Mouse (Mus musculus) midbrain, postnatal 0 days (tissue): ENCODE results near the gene Fam71e1. TPM values are rescaled to one million over a fixed set of nuclear protein-coding genes. Genes with fewer than 3 reads are reported as not detected.

Experiments
- ATAC-seq: fragments of 200-750 bp; cut with Nextera tagmentation; 2 replicates; pipeline ENCODE4 v1.8.0; 2017; ENCODE audit warnings: moderate number of reproducible peaks, mild to moderate bottlenecking, moderate TSS enrichment, moderate library complexity; ENCODE audit not compliant: low FRiP score
- DNase-seq: peaks from one replicate; pipeline ENCODE4 v3.0.0-alpha.2; 2015; ENCODE audit warnings: low spot score
- H3K27ac ChIP-seq: fragments of 300-500 bp; sonication (generic); 2 replicates; pipeline ENCODE4 v1.5.1; 2014; ENCODE audit warnings: low read depth, mild to moderate bottlenecking, low read length, mixed read lengths
- H3K27me3 ChIP-seq: fragments of 300-500 bp; sonication (generic); 2 replicates; pipeline ENCODE4 v1.6.1; 2014; ENCODE audit warnings: low read length, control low read depth, mixed read lengths; ENCODE audit not compliant: insufficient read depth
- H3K36me3 ChIP-seq: fragments of 300-500 bp; sonication (generic); 2 replicates; pipeline ENCODE4 v1.6.1; 2014; ENCODE audit warnings: low read length, control low read depth, mixed read lengths; ENCODE audit not compliant: insufficient read depth
- H3K4me1 ChIP-seq: fragments of 300-500 bp; sonication (generic); 2 replicates; pipeline ENCODE4 v1.6.1; 2014; ENCODE audit warnings: mild to moderate bottlenecking, control low read depth, antibody characterized with exemption, low read length, mixed read lengths; ENCODE audit not compliant: insufficient read depth
- H3K4me2 ChIP-seq: fragments of 300-500 bp; sonication (generic); 2 replicates; pipeline ENCODE4 v1.6.1; 2014; ENCODE audit warnings: low read depth, mild to moderate bottlenecking, low read length, mixed read lengths; ENCODE audit not compliant: poor library complexity, severe bottlenecking
- H3K4me3 ChIP-seq: fragments of 300-500 bp; sonication (generic); 2 replicates; pipeline ENCODE4 v1.5.1; 2014; ENCODE audit warnings: low read depth, mild to moderate bottlenecking, low read length, moderate library complexity
- H3K9ac ChIP-seq: fragments of 300-500 bp; sonication (generic); replicated peaks from 2 replicates; pipeline ENCODE4 v1.6.1; 2014; ENCODE audit warnings: mild to moderate bottlenecking, low read length, moderate library complexity, mixed read lengths; ENCODE audit not compliant: poor library complexity, severe bottlenecking
- H3K9me3 ChIP-seq: fragments of 300-500 bp; sonication (generic); 2 replicates; pipeline ENCODE4 v1.6.1; 2016; ENCODE audit warnings: low read length, control low read depth
- CTCF ChIP-seq: IDR thresholded peaks from 2 replicates; pipeline ENCODE4 v1.5.1; 2016; ENCODE audit warnings: antibody characterized with exemption, mild to moderate bottlenecking
- WGBS: fragments of 180-500 bp; shearing (Covaris S2); extraction: QIAGEN DNeasy Blood & Tissue Kit; methylation state at CpG from one replicate; pipeline ENCODE4 v1.1.7; 2014; 5-methylcytosine and 5-hydroxymethylcytosine counted together
- microRNA-seq: library from miRNA; unstranded; fragments of <30 nt; microRNA quantifications from one replicate; pipeline ENCODE4, GENCODE M21; 2016; ENCODE audit warnings: borderline number of aligned reads
- polyA plus RNA-seq: library from polyadenylated mRNA; unstranded; fragments of >200 nt; fragmentation: Nextera tagmentation; extraction: Ambion mirVana; gene quantifications from 2 replicates; pipeline ENCODE4 v1.2.1, GENCODE M21; 2015
- total RNA-seq: library from RNA; depleted of rRNA; stranded (reverse); fragments of >200 nt; gene quantifications from 2 replicates; pipeline ENCODE4 v1.2.3, GENCODE M21; 2014; rRNA removed

Fam71e1 gene
- total and polyA plus RNA-seq, 2 experiments from 2014 or later = 18.5 to 27.7 TPM

DNA sequence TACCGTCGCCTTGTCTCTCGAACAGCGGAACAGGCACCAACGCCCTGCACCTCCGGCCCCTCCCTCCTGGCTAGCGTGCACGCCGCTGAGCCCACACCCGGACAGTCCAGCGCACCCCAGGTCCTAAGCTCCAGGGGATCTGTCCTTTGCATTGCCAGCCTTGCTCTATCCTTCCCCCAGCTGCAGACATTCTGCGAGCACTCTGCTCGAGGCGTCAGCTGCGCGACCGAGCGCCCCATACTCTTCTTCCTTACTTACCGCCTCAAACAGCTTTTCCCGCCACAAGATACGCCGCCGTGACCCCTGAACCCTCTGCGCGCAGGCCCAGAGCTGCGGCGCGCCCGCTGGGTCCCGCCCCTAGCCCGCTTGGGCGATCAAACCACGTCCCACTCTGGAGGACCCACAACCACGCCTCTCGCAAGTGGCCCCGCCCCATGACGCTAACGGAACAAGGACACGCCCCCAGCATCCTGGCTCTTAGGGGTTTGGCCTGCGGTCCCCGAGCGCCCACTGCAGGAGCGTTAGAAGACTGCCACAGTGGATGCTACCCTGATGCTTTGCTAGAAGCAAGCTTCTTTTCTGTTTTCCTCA is 52.2 kb downstream of the Fam71e1 start, which contains the start of gene Pold1:
Pold1 (minus strand) TSS at position 353 of the 591 bp plus-strand sequence.
- H3K27me3 ChIP-seq = no peaks in the 10 kb centered on the region
- under 1% methylated on average over 43 of the region's 43 CpGs for WGBS
- peak within 1 kb of the TSS; percentile 94 for H3K4me2 ChIP-seq
- TF ChIP-seq CTCF = peak; percentile 90
- H3K4me1 ChIP-seq = 0 out of 2 replicates have a peak, but pooled peaks cover 13% of the 10 kb centered on the region
- DNase-seq (peak; percentile 99), ATAC-seq (peak; percentile 90)
- no peaks in the 10 kb centered on the region for H3K9me3 ChIP-seq
- peak within 1 kb of the TSS; percentile 50 for H3K4me3 ChIP-seq
- H3K36me3 ChIP-seq = peaks cover 19% of the 10 kb centered on the region
- peak within 1 kb of the TSS; percentile 44 for H3K9ac ChIP-seq
- peak within 1 kb of the TSS; percentile 26; the same call in 1 of the 2 replicates for H3K27ac ChIP-seq

- no peak overlapping the region for H3K4me3 ChIP-seq
- no peak overlapping the region for H3K9ac ChIP-seq
- H3K4me2 ChIP-seq = no peak overlapping the region
- TF ChIP-seq CTCF = no peak
- DNase-seq = no peak
- no peak for ATAC-seq
- no peaks in the 10 kb centered on the region for H3K9me3 ChIP-seq
- no peaks in the 10 kb centered on the region for H3K27me3 ChIP-seq
- H3K27ac ChIP-seq = no peak overlapping the region
- peaks cover 19% of the 10 kb centered on the region for H3K36me3 ChIP-seq
- H3K4me1 ChIP-seq = 0 out of 2 replicates have a peak, but pooled peaks cover 13% of the 10 kb centered on the region
- 95% methylated on average over 23 of the region's 23 CpGs for whole genome bisulfite sequencing
These were observed 53.4 kb downstream of the Fam71e1 start for GRCm38 (mm10) chr7:44549621-44550408.

GRCm38 (mm10) chr7:44550409-44550678 is 54.0 kb downstream of the Fam71e1 start:
- no peak for ATAC-seq
- Histone ChIP-seq H3K4me3 (no peak overlapping the region), H3K36me3 (peaks cover 19% of the 10 kb centered on the region), H3K4me1 (0 out of 2 replicates have a peak, but pooled peaks cover 13% of the 10 kb centered on the region), H3K9me3 (no peaks in the 10 kb centered on the region), H3K27ac (no peak overlapping the region), H3K27me3 (0 out of 2 replicates have a peak, but pooled peaks cover under 1% of the 10 kb centered on the region), H3K9ac (no peak overlapping the region), H3K4me2 (no peak overlapping the region)
- no peak for TF ChIP-seq CTCF
- DNase-seq = no peak
- WGBS = 99% methylated on average over 12 of the region's 12 CpGs

Small RNAs within 50 kb of the gene (microRNA-seq; reads per million reads assigned to microRNA genes)
- gene Mir7052 (not detected), gene Mir7053 (not detected)

Other genes with a start within 250 kb of the Fam71e1 start
- gene 1700028J19Rik, start 249.9 kb upstream of the Fam71e1 start, total RNA-seq = 0.38 and 0.88 TPM in 2 replicates
- gene 1700028J19Rik, start 249.9 kb upstream of the Fam71e1 start, polyA plus RNA-seq = 1.6 and 2.2 TPM in 2 replicates
- 329 and 379 TPM in 2 replicates for gene 2410002F23Rik, start 249.9 kb upstream of the Fam71e1 start, total RNA-seq
- 279 and 286 TPM in 2 replicates for gene 2410002F23Rik, start 249.9 kb upstream of the Fam71e1 start, polyA plus RNA-seq
- gene Acp4, start 239.2 kb upstream of the Fam71e1 start, total RNA-seq = not detected in 2 replicates
- not detected in 2 replicates for gene Acp4, start 239.2 kb upstream of the Fam71e1 start, polyA plus RNA-seq
- not detected in 2 replicates for gene Gm15517, start 235.1 kb upstream of the Fam71e1 start, total RNA-seq
- gene Gm15517, start 235.1 kb upstream of the Fam71e1 start, polyA plus RNA-seq = not detected in 2 replicates
- 3.2 and 3.9 TPM in 2 replicates for gene Clec11a, start 189.7 kb upstream of the Fam71e1 start, total RNA-seq
- 3.5 and 3.8 TPM in 2 replicates for gene Clec11a, start 189.7 kb upstream of the Fam71e1 start, polyA plus RNA-seq
- 48.1 and 60.3 TPM in 2 replicates for gene Shank1, start 186.3 kb upstream of the Fam71e1 start, total RNA-seq
- 33.9 and 39.2 TPM in 2 replicates for gene Shank1, start 186.3 kb upstream of the Fam71e1 start, polyA plus RNA-seq
- 119 and 144 TPM in 2 replicates for gene Syt3, start 112.5 kb upstream of the Fam71e1 start, total RNA-seq
- 88.4 and 96.7 TPM in 2 replicates for gene Syt3, start 112.5 kb upstream of the Fam71e1 start, polyA plus RNA-seq
- gene 1700008O03Rik, start 110.8 kb upstream of the Fam71e1 start, total RNA-seq = 0.38 and 1.4 TPM in 2 replicates
- 3.8 and 5.2 TPM in 2 replicates for gene 1700008O03Rik, start 110.8 kb upstream of the Fam71e1 start, polyA plus RNA-seq
- gene Lrrc4b, start 67.6 kb upstream of the Fam71e1 start, total RNA-seq = 589 and 657 TPM in 2 replicates
- 24.2 and 26.9 TPM in 2 replicates for gene Lrrc4b, start 67.6 kb upstream of the Fam71e1 start, polyA plus RNA-seq
- gene Aspdh, start 31.2 kb upstream of the Fam71e1 start, total RNA-seq = 7.1 and 11.8 TPM in 2 replicates
- gene Aspdh, start 31.2 kb upstream of the Fam71e1 start, polyA plus RNA-seq = 2.1 and 3.7 TPM in 2 replicates
- 25.5 and 38.5 TPM in 2 replicates for gene Josd2, start 28.6 kb upstream of the Fam71e1 start, total RNA-seq
- 22.7 and 25.4 TPM in 2 replicates for gene Josd2, start 28.6 kb upstream of the Fam71e1 start, polyA plus RNA-seq
- gene Emc10, start 52 bp upstream of the Fam71e1 start, total RNA-seq = 247 and 273 TPM in 2 replicates
- 150 and 154 TPM in 2 replicates for gene Emc10, start 52 bp upstream of the Fam71e1 start, polyA plus RNA-seq
- gene Mybpc2, start 28.1 kb downstream of the Fam71e1 start, total RNA-seq = 0.27 and 0.38 TPM in 2 replicates
- gene Mybpc2, start 28.1 kb downstream of the Fam71e1 start, polyA plus RNA-seq = 0.28 and 0.34 TPM in 2 replicates
- gene Spib, start 35.5 kb downstream of the Fam71e1 start, total RNA-seq = 0.19 TPM in 1 of 2 replicates, not detected in the other
- 0.14 TPM in 1 of 2 replicates, not detected in the other for gene Spib, start 35.5 kb downstream of the Fam71e1 start, polyA plus RNA-seq
- gene Pold1, start 52.3 kb downstream of the Fam71e1 start, total RNA-seq = 12.9 and 17.5 TPM in 2 replicates
- 8.8 and 9.6 TPM in 2 replicates for gene Pold1, start 52.3 kb downstream of the Fam71e1 start, polyA plus RNA-seq
- 46.8 and 47.7 TPM in 2 replicates for gene Nr1h2, start 57.4 kb downstream of the Fam71e1 start, total RNA-seq
- 41.2 and 48.0 TPM in 2 replicates for gene Nr1h2, start 57.4 kb downstream of the Fam71e1 start, polyA plus RNA-seq
- not detected in 2 replicates for gene Napsa, start 75.8 kb downstream of the Fam71e1 start, total RNA-seq
- 0.79 and 0.82 TPM in 2 replicates for gene Napsa, start 75.8 kb downstream of the Fam71e1 start, polyA plus RNA-seq
- gene Kcnc3, start 94.1 kb downstream of the Fam71e1 start, total RNA-seq = 17.2 and 25.4 TPM in 2 replicates
- 6.2 and 6.6 TPM in 2 replicates for gene Kcnc3, start 94.1 kb downstream of the Fam71e1 start, polyA plus RNA-seq
- 8.8 and 11.0 TPM in 2 replicates for gene Myh14, start 174.3 kb downstream of the Fam71e1 start, total RNA-seq
- 6.9 and 7.9 TPM in 2 replicates for gene Myh14, start 174.3 kb downstream of the Fam71e1 start, polyA plus RNA-seq
- gene Izumo2, start 212.2 kb downstream of the Fam71e1 start, total RNA-seq = not detected in 2 replicates
- not detected in 2 replicates for gene Izumo2, start 212.2 kb downstream of the Fam71e1 start, polyA plus RNA-seq